Mouse (Mus musculus) embryonic fibroblast, embryonic 13.5 days (primary cell): ENCODE results near the gene Ube2q1.

Experiments
- CTCF ChIP-seq: IDR thresholded peaks from 2 replicates; pipeline ENCODE4 v1.5.1; 2011; ENCODE audit warnings: mild to moderate bottlenecking, control low read depth, low read length, moderate library complexity, borderline replicate concordance; ENCODE audit not compliant: insufficient read depth
- POLR2A ChIP-seq: IDR thresholded peaks from 2 replicates; pipeline ENCODE4 v1.6.1; 2011; ENCODE audit warnings: low read depth, mild to moderate bottlenecking, control low read depth, low read length, moderate library complexity

- no peak for TF ChIP-seq POLR2A
- TF ChIP-seq CTCF, result no peak
Observed at GRCm38 (mm10) chr3:89800774-89801506, 27.5 kb downstream of the Ube2q1 start.
